Mouse (Mus musculus): ENCODE results near the gene Rnf19b.

DNA sequence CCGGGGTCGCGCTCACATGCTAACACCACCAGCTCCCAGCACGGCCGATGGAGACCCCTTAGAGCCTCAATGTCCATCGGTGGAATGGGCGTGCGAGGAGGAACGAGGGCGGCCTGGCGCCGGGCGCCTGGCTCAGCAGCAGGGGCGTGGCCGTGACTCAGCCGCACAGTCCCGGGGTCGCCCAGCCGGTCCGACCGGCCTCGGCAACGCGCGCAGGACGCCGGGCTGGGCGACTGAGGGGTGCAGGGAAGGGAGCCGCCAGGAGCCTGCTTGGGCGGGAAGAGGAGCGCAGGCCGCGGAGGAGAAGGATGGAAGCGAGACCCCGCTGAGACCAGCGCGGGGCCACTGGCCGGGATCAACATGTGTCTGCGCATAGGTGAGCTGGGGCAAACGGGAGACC, 47.3 kb downstream of the Rnf19b start, which contains the start of gene Tmem54:
- TF ChIP-seq CTCF (IDR thresholded peaks at IDR 0.05; ENCODE audit: low read depth, low read length) = no peak
- TF ChIP-seq GATA1 (IDR thresholded peaks at IDR 0.05; ENCODE audit: borderline replicate concordance, low read length) = no peak
- TF ChIP-seq POLR2AphosphoS5 (IDR thresholded peaks at IDR 0.05; ENCODE audit: insufficient replicate concordance, low read depth, low read length) = no peak
